Mouse (Mus musculus) gastrocnemius, postnatal 14 days (tissue): ENCODE measurements around the gene Xrra1. TPM values are rescaled to one million over a fixed set of nuclear protein-coding genes. Genes with fewer than 3 reads are reported as not detected.

Experiments used
- DNase-seq: peaks from one replicate; pipeline ENCODE4 v3.0.0; 2021; ENCODE audit warnings: mixed read lengths
- intact Hi-C: fragments of 180-260 bp; cut with DNase I; formaldehyde crosslinking; loops from one replicate; pipeline ENCODE4 v1.15.1; 2025; ENCODE audit warnings: low total_unique reads
- total RNA-seq, 2 experiments: library from RNA; stranded (reverse); gene quantifications; 2 replicates each; pipeline ENCODE4 v1.2.3; 2021

The Xrra1 gene
- total RNA-seq, 2 experiments from 2014 or later: 0.47 to 1.4 TPM

DNA sequence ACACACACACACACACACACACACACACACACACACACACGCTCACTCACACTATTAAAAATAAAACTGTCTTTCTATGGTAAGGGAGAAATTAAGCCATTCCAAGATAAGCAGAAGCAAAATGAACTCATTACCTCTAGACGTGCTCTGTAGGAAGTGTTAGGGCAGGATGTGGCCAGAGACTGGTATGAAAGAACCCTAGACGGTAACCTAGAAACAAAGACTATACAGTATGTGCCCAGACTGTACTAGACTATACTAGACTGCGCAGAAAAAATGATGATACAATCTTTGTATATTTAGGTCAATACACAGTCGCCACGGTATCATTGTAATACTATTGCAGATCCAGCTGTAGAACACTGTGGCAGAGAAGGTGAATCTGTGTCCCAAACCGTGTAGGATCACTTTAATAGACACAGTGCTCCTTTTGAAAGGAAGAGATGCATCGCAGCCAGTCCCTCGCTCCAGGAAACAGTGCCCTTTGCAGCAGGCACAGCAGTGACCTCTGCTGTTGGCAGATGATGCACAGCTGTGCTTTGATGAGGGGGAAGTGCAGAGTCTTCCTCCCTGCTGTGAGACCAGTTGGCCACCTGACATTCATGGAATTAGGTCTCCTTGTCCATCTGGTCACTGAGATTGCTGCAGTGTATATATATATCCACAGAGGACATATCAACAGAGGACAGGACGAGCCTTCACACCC is 30.4 kb downstream of the Xrra1 start:
- no peak for DNase-seq
- intact Hi-C loops: no loop called here

DNA sequence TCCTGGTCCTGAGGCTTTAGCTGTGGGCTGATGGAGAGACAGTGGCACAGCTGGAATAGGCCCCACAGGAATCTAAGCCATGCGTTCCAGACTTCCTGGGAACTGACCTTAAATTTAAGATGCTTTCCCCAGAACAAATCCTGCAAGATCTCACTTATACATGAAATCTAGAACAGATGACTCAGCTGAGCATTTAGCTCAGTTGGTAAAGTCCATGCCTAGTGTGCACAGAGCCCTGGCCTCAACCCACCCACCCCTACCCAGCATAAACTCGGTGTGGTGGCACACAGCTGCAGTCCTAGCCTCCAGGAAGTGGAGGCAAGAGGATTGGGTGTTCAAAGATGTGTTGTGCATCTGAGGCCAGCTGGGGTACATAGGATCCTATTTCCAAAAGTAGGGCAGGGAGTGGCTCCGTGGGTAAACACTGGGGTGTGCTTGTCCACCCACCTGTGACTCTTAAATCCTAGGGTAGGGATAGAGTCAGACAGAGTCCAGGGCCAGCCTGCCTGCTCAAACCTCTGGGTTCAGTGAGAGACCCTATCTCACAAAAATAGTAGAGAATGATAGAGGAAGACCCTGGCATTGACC is 31.3 kb downstream of the Xrra1 start:
- intact Hi-C loops: no loop called here
- no peak for DNase-seq

DNA sequence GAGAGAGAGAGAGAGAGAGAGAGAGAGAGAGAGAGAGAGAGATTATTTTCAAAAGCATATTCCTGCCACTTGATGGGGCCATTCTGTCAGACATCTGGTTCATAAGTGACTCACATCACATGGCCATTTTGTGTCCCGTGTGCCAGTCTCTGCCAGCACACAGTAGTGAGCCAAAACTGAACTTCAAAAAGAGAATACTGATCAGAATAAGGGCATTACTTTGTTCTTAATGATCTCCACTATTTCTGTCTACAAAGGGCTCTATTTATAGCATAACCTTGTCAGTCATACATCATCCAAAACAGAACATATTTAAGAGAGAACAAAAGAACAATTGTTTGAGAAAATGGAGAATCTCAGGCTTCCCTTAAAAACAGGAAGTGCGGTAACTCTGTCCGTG is 32.6 kb downstream of the Xrra1 start:
- intact Hi-C loops: no loop called here
- no peak for DNase-seq

DNA sequence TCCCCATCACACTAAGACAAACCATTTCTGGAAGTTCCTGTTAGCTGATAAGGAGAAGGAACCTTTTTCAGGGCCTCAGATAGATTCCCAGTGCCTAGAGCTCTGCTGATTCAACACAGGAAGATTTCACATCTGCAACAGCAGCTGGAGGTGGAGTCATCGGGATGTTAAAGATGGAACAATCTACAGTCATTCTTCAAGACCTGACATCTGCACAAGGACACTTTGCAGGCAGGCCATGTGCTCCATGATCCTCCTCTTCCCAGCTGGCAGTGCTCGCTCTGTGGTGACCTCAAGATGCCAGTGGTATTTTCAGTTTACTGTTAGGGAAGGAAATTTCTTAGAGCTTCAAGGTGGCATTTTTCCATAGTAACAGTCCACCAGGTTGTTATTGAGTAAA is 33.4 kb downstream of the Xrra1 start:
- DNase-seq: no peak
- intact Hi-C loops: no loop called here

DNA sequence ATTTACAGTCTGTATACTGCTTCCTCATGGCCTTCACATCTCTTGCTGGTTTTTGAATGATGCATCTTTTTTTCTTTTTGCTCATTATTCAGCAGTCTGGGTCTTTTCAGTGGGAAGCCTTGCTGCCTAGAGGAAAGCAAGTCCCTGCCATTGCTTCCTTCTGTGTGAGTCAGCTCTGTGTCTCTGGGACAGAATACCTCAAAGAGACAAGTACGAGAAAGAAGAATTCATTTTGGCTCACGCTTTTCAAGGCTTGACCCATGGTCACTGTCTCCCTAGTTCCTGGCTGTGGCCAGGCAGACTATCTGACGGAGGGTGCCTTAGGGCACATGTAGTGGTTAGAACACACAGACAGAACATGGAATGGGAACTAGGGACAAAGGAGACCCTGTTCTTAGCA is 35.1 kb downstream of the Xrra1 start:
- no peak for DNase-seq
- intact Hi-C loops: no loop called here

DNA sequence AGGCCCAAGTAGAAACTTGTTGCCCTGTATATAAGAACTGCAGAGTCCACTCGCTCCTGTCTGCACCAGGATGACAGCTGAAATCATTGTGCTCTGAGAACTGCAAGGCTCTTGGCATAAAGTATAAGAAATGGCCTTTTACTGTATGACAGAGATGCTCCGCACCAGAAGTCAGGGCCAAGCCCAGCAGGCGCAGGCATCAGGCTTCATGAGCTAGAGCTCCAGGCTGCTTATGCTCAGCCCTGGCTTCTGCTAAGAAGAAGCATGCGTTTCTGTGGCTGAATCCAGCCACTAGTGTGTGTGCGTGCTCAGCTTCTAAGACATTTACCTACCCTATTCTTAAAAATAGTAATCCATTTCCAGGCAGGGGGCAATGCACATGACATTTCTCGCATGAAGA is 35.6 kb downstream of the Xrra1 start:
- no peak for DNase-seq

DNA sequence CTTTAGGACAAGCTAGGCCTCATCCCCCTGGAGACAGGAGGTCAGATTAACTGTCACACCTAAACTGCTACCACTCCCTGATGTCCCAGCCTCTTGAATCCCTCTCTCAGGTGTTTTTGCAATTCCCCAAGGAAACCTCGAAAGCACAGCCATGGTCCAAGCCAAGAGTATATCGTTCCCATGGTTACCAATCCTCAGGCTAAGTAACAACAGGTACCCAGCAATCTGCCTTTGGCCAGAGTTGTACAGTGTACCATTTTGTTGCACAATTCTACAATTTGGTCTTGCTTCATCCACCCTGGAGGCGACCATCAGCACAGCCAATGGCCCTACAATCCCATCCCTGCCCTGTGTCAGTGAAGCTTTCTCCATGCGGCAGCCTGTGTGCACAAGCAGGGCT is 38.0 kb downstream of the Xrra1 start:
- intact Hi-C loops: no loop called here
- DNase-seq: no peak

More for the DNA sequence above, 35.6 kb downstream of the Xrra1 start:
- intact Hi-C loops: no loop called here

DNA sequence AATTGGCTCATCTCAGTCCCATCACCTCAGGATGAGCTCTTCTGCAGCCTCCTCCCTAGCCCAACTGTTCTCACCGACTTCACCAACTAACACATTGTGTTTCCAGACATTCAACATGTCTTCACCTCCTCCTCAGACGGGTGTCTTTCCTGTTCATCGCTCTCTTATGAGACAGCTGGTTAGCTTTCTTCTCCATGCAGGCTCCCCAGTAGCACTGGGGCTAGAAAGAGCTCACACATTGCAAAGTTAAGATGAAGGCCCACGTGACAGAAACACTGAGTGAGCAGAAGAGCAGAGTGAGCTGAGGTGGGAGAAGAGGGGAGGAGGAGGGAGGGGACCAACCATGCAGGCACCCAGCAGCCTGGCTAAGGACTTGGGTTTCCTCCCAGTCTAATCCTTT is 43.3 kb downstream of the Xrra1 start:
- intact Hi-C loops: no loop called here
- DNase-seq: no peak

DNA sequence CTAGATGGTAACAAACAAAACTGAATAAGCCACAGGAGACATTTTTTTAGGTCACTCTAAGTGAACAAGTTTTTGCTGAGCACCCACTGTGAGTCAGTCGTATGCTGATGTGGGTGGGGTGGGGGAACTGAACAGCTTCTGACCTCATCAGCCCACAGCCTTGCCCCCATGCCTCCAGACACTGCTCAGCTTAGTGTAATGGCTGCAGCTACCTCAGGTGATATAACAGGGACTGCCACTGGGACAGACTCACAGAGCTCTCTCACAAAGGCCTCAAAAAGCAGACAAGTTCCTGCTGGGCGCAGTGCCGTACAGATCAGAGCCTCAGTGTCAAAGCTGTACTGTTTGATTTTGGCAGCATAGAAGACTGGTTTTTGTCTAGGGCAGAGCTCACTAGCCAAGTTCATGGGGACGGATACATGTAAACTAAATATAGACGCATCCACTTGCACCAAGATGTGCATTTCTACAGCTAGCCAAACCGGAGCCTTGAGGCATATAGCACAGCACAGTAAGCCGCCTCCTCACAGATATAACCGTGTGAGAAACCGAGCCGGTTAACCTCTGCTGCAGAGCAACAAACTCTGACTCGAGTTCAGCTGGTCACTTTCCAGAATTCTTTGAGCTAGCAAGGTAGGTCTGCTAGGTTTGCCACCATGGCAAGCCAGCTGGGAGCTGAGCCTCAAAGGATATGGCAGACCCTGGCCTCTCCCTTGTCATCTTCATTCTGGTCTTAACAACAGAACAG is 44.2 kb downstream of the Xrra1 start:
- DNase-seq: no peak
- intact Hi-C loops: no loop called here

DNA sequence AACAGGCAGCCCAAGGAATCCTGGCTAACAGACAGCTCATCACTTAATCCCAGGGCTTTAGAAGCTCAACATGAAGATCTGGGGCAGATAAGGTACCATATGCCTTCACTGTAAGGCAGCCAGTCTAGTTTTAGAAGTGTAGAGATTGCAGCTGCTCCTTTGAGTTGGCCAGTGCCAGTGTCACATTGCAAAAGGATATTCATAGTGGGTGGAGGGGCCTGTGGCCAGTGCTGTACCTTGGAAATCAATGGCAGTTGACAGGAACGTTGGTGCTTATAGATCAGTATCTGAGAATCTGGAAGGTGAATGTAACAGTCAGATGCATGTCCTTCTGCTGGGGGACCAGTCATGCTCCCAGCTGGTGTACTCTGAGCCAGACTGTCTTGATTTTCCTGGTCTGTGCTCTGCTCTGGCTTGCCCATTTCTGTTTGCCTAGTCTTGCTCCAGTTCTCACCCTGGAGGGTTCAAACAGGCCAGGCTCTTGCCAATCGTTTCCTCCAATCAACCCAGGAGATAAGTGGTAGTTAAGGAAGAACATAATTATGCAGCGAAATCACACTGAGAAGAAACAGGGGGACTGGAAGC is 45.6 kb downstream of the Xrra1 start:
- DNase-seq: no peak
- intact Hi-C loops: no loop called here

DNA sequence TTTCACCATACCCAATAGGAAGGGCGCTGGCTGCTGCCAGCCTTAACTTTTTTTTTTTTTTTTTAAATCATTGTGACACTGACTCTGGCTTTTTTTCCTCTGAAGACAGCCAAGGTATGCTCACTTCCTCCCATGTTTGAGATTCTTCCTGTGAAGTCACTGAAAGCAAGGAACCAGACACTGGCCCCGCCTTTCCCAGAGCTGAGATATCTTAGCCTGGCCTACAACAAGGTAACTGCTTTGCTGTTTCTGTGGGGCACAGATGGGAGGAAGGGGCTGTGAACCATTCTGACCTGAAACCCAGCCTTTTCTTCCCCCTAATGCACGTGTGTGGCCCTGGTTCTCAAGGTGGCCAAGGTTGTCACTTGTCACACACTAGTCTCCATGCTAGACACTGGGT is 47.4 kb downstream of the Xrra1 start:
- DNase-seq: no peak
- intact Hi-C loops: no loop called here

DNA sequence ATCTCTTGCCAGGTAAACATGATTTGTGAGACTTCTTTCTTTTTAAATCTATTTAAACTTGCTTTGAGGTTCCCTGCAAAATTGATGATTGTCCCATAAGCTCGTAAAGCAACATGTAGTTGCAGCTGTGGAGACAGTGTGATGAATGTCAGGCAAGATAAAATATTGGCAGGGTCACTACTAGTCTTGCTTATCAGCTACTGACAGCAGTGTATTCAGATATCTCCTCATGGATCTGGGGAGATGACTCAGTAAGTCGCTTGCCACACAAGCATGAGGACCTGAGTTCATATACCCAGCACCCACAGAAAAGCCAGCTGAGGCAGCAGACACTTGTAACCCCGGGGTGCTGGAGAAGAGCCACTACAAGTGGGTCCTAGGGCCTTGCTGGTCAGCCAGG is 48.5 kb downstream of the Xrra1 start:
- no peak for DNase-seq

DNA sequence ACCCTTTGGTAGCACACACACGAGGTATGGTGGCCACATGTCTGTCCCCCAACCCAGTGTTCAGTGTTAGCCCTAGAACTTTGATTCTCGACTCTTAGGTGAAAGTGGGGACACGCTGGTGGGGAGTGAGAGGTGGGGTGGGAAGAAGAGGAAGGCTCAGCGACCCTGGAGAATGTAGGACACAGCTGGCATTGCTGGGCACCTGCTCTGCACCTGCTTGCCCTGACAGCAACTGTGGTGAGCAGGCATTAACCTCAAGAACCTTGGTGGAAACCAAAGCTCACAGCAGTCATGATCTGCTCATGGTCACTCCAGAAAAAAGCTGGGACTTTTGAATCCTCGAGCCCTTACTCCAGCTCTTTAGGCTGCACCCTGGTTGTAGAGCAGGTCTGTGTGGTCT is 52.1 kb downstream of the Xrra1 start:
- no peak for DNase-seq
- intact Hi-C loops: no loop called here

More for the DNA sequence above, 48.5 kb downstream of the Xrra1 start:
- intact Hi-C loops: no loop called here

DNA sequence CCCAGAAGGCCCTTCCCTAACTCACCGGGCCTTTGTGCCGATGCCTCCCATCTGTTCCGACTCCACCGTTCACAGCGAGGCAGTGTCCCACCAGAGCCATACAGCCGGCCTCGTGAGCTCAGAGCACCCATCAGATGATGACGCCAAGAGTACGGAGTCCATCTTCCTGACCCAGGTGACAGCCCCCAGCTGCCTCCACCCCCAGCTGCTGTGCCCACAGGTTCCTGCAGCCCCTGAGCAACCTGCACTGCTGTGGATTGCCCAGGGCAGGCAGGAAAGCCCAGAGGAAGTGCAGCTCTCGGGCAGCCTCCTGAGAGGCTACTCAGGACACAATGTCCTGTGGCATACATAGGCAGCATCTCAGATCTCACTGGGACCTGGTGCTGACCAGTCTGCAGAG is 55.4 kb downstream of the Xrra1 start:
- DNase-seq: no peak
- intact Hi-C loops: no loop called here

DNA sequence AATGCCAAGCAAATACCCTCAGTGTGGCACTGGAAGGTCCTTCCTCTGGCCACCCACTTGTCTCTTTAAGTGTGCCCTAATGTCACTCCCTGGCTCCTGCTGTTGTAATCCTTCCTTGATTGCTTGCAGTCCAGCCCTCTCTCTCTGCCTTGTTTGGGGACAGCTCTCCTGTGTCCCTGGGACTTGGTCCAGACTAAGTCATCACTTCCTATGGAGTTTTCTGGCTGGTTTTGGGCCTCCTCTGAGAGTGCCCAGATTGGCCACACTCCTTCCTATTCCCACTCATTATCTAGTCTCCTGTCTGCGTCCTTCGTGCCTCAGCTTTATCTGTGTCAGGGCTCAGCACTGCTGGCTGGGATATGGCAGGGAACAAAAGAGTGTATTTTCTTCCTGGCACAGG is 56.6 kb downstream of the Xrra1 start:
- intact Hi-C loops: no loop called here
- DNase-seq: no peak

DNA sequence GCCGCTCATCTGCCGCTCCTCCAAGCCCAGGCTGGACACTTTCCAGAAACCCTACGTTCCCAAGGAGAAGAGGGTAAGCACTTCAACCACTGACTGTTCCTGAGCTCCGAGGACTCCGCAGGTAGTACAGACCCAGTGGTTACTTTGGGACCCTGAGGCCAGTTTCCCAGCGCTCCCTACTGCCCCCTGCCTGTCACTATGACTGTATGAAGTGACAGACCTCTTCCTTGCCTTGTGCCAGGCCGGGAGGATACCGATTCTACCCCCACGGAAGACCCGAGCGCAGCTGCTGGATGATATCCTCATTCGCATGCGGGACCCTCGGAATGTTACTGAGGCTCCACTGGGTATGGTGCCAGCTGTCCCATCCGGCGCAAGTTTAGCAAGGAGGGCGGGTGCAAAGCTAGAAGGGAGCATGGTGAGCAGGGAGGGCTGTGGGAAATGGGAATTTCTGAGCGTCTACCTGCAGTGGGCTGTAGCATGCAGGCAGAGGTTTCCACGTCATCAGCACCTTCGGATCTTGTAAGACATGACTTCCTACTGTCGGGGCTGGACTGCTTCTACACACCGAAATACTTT is 57.9 kb downstream of the Xrra1 start:
- DNase-seq: peak; percentile 54
- intact Hi-C loops: no loop called here

DNA sequence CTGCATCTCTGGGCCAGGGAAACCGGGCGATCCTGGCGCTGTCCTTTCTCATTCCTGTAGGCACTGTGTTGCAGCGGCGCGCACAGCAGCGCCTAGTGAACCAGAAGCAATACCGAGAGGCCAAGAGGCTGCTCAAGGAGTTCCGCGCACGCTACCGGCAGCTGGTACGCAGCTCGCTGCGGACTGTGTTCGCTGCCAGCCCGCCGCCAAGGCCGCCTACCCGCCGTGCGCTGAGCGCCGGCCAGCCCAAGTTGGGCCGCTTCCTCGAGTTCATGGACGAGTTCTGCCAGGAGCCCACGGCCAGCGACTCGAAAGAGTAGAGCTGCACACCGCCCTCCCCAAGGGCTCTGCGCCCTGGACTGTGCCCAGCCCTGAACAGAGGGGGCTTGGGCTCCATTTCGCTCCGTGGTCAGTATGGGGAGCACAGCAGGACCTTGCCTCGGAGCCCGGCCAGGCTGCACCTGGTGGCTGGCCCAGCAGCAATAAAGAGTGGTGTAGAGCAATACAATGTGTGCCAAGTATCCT is 58.5 kb downstream of the Xrra1 start:
- peak; percentile 47 for DNase-seq
- intact Hi-C loops: no loop called here

DNA sequence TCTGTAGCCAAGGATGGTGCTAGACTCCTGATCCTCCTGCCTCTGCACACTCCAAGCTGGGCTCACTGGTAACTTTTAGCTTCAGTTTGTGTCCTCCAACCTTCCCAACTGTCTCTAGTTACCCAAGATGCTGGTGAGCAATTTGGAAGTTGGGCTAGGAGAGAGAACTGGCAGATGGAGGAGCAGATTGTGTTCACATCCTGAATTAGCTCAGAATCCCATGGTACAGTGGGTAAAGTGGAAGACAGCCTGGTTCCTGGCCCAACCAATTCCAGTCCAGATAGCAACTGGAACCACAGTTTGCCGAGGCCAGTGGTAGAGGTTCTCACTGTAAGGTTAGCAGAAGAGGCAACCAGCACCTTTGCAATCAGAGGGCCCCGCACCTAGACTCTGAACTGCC is 60.2 kb downstream of the Xrra1 start:
- DNase-seq: no peak
- intact Hi-C loops: no loop called here

DNA sequence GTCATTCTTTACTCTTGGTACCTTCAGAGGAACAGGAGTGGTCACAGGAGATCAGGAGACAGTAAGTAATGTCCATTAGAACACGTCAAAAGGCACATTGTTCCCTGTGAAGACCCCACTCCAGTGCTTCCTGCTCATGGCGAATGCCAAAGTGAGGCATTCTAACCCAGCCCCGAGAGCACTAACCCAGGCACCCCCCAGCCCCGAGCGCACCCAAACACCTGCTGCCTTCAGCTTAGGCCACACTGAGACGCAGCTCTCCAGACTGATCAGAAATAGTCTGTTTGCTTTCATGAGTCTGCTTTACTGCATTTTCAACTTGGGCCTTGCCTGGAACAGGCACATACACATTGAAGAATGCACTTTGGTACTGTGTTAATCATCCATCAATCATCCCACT is 61.1 kb downstream of the Xrra1 start:
- intact Hi-C loops: no loop called here
- no peak for DNase-seq

DNA sequence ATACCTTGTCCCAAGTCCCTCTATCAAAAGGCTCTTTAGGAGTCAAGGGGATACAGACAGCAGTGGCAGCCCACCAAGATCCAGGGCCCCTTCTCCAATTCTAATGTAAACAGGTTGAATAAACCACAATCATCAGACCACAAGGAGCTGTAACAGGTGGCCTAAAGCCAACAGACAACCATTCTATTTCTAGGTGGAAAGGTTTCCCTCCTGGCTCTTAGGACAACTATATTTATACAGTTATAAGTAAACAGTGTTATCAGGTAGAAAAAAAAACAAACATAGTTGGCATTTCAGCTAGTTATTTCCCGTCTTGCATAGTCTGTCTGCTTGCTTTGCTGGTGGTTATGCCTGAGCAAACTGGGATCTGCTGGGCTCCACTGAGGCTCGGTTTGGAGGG is 61.5 kb downstream of the Xrra1 start:
- intact Hi-C loops: no loop called here
- DNase-seq: no peak
